Mouse (Mus musculus) yolk sac, embryonic 10.5 days (tissue): Measurements from ENCODE around the gene Tagap.
"Not testable (repeated sequence)": the region's sequence is repeated elsewhere in the genome, so short reads cannot be mapped to it uniquely, and the experiment has no call there.

Experiments
- DNase-seq: peaks from one replicate; pipeline ENCODE4 v3.0.0-alpha.2; 2017; ENCODE audit warnings: low spot score

The Tagap gene

DNA sequence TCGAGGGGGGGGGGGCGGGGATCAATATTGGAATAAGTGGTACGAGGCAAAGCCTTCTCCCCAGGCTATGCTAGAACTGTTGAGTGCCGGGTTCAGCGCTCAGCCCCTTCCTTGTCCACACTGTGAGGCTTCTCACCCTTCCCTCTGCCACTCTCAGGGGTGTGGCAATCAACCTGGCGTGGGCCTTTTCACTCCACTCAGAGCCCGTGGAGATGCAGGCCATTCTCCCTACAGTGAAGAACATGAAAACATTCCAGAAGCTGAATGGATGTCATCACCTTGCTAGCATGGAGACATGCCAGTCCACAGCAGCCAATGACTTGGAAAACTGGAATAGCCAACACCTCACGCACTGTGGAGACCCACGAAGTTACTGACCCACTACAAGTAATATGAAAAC lies 10.0 kb upstream of the Tagap start:
- no peak for DNase-seq

DNA sequence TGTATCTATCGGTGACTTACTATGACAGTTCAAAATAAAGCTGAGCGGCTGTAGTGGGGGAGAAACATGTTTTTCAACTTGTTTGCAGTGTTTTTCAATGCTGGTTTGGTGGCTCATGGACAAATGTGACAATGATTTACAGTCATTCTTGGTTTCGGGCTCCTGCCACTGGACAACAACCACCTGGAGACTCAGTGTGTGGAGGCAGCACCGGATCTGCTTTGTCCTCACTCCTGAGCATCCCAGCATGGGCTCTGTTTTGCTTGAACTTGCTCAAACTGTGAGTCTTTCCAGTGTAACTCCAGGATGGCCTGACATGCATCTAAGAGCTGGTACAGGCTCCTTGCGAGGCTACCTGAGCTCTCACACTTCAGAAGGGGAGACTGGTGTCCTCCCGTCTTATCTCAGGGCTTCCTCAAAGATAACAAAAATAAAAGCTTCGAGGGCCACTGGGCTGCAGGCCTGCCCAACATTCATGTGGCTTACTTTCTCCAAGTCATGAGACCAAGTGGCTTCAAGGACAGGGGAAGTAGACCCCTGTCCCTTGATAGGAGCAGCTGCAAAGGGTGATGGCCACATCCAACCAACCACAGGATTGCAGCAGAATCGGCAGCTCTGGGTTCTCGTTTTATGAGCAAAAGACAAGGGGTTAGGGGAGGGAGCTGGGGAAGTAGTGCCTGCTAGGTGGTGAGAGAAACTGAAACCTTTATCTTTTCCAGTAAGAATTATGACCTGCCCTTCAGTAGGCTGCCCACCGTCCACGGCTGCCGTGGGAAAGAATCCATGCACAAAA lies 8.8 kb upstream of the Tagap start:
- no peak for DNase-seq

DNA sequence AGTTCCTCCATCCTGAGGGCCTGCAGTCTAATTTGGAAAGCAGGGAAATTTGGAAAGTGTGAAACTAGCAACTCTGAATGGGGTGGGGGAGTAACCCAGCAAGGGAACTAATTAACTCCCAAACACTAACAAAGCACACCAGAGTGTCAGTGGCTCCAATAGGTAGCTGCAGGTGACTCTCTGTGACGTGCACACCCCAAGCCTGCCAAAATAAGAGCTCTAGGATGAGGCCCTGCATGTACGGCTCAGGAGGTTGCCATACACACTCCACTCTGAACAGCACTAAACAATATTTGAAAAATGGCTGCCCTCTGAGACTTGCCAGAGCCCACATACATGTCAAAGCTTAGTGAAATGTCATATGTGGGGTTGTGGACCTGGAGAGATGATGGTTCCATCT lies 7.4 kb upstream of the Tagap start:
- no peak for DNase-seq

GRCm38 (mm10) chr17:7919209-7919608 lies 6.6 kb upstream of the Tagap start:
- no peak for DNase-seq

DNA sequence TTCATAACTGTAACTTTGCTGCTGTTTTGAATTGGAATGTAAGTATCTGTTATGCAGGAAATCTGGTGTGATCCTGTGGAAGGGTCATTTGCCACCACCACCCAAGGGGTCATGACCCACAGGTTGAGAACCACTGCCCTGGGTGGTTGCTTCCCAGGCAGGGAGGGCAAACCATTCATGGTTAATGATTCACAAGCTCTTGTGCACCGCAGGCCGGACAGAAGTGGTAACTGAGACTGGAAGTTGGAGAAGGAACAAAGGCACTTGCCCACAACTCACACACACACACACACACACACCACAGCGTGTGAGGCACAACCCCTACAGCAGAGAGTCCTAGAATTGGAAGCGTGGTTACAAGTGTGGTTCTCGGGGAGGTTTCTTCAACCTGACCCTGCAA lies 3.2 kb upstream of the Tagap start:
- DNase-seq = peak; percentile 24

GRCm38 (mm10) chr17:7924185-7924725 lies 1.5 kb upstream of the Tagap start:
- DNase-seq = no peak

DNA sequence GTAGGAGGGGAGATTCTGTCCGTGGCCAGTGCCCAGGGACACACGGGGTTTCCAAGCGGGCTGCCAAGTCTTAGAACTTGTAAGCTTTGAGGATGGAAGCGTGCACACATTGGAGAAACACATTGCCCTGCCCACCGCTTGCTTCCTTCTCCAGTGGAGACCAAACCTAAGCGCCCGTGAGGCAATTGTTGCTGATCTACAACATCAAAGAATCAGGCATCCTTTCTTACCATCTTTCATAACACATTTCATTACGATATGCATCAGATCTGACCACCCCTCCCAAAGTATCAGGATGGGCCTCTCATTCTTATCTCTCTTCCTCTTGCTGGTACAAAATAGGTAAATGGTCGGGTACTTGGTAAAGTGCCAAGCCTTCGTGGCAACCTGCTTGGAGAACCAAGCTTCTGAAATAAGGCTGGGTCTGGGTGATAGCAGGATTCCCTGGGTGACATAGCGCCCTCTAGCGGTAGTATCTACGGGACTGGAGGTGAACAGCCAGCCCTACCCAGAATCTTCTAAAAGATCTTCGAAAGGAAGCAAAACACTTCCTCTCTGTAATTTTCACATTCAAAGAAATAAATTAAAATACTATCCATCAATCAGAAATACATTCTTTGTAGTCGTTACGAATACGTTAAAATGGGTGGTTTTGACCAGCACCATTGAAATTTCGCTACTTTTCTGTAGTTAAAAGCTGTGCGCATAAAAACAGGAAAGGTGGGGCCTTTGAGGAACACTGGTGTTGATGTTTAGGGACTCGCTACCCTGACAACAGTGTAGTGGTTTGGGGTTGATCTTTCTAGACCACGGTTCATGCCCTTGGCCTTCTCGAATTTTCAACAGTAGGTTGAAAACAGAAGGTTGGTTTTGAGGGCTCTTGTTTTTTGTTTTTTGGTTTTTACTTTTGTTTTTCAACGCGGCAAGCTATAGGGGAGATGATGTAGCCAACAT lies 2.1 kb downstream of the Tagap start:
- DNase-seq = no peak

DNA sequence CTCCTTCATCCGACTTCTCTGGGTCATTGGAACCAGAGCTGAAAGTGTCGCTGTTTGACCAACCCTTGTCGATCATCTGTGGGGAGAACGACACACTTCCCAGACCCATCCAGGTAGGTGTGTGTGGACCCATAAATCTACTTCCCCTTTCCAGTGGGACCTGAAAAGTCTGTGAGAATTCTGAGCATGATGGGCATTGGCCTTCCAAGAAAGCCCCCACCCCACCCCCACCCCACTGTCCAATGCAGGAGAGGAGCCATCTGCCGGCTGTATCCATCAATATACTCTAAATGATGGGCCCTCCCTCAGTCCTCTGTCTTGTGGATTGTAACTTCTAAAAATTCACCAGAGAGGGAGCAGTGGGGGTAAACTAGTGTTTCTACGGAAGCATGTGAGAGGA lies 2.9 kb downstream of the Tagap start:
- DNase-seq = no peak

GRCm38 (mm10) chr17:7929279-7929678 lies 3.5 kb downstream of the Tagap start:
- DNase-seq = no peak

GRCm38 (mm10) chr17:7931096-7931990 lies 5.5 kb downstream of the Tagap start:
- DNase-seq = no peak

DNA sequence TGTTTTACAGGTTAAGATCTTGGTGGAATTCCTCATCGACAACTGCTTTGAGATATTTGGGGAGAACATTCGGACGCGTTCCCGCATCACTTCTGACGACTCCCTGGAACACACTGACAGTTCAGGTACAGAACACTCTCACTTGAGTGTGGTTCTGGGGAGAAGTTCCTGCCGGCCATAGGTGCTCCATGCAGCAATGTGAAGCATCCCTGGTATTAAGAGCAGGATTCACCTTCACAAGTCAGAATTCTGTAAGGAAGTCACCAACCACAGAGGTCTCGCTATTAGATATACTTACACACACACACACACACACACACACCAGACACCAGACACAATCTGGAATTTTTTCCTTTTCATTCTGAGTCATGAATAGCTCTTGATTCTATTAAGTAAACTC lies 6.3 kb downstream of the Tagap start:
- not testable (repeated sequence) for DNase-seq

DNA sequence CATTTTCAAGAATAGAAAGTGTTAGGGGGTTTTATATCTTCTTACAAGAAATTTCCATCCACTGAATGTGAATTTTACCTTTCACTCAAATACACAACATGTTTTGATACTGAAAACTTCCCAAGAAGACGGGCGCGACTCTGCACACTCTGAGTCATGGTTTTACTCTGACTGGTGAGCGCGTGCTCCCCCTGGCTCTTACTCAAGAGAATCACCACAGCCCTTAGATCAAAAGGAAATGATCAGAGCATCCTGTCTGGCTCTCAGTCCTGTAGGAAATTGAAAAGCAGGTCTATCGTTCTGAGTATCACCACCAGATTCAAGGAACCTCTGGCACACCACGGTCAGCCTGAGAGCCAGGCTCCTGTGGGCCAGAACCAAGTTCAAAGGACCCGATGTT lies 13.8 kb downstream of the Tagap start:
- DNase-seq = no peak

DNA sequence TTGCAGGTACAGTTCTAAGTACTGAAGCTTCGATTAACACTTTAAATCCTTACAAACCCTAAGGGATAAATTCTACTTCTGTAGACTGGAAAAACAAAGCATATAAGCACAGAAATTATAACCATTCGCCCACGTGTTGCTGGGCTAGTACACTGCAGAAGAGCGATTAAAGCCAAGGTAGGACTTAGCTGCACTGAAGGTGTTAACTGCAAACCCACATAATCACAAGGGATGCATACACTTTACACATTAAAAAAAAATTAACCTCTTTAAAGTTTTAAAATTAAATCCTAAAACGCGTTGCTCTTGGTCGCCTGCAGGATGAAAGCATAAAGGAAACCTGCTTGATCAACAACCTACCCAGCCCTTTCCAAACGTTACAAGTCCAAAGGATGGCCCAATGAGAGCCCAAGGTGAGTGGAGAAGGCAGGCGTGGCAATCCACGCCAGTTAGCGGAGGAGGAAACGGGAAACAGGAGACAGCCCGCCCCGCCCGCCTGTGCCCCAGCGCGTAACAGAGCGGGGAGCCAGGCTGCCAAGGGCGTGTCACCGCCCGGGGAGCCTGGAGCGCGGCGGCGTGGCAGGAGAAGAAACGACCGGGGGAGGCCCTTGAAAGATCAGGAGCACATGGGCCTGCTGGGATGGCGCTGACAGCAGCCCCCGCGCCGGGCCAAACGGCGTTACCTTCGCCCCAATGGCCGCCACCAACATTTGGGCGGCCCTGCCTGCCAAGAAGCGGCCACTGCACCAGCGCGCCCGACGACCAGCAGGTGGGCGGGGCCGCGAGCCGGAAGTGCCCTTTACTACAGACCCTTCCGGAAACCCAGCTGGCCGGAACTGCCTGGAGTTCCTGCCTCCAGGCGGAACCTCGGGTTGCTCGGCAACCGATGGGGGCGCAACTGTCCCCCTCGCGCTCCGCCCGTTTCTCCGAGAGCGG lies 19.6 kb downstream of the Tagap start, which contains the start of gene Rsph3a:
Rsph3a (plus strand) TSS at position 498 of the 936 bp plus-strand sequence.
- DNase-seq = peak; percentile 92

GRCm38 (mm10) chr17:7946053-7946627 lies 20.3 kb downstream of the Tagap start:
- DNase-seq = not testable (repeated sequence)

DNA sequence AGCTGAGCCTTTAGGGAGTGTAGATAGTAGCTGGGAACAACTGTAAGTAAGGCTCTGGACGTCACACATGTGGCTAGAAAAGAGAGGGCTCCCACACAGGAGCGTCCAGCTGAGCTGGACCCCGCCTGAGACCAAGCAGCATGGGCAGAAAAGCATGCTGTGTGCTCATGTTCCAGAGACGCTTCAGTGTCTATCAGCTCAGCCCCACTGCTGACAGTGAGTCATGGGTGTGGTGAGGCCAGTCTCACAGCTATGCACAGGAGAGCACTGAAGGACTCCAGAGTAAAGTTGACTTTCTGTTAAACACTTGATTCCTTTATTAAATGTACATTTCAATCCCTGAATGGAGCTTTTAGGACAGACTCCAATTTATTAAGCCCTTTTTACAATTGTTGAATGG lies 25.5 kb downstream of the Tagap start:
- DNase-seq = not testable (repeated sequence)

DNA sequence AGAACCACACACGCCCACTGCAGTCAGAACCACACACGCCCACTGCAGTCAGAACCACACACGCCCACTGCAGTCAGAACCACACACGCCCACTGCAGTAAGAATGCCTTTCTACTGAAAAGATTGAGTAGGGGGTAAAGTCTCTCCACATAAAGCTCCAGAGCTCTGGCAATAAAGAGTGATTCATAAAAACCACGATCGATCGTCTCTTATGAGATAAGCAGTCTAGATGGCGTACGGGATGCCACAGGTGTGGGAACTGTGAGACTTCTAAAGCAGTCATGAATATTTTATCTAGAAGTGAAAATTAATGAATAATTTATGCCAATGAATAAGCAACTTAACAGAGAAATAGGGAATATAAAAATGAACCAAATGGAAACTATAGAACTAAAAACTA lies 31.4 kb downstream of the Tagap start:
- DNase-seq = not testable (repeated sequence)

DNA sequence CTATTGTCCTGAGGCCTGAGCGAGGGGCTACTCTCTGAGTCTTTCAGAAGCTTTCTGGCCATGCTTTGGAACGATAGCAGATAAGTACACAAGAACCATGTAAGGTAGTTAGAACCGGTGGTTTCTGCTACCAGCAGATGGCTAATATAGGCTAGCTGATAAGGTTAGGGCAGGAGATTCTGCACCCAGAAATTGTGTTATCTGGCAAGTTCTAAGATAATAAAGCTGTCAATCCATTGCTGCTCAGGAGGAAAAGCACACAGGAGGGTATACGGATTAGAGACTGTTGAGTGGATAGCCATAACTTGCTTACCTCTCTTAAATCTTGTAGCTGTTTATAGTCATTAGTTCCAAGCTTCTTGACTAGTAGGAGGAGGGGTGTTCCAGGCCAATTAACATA lies 37.5 kb downstream of the Tagap start:
- DNase-seq = not testable (repeated sequence)

DNA sequence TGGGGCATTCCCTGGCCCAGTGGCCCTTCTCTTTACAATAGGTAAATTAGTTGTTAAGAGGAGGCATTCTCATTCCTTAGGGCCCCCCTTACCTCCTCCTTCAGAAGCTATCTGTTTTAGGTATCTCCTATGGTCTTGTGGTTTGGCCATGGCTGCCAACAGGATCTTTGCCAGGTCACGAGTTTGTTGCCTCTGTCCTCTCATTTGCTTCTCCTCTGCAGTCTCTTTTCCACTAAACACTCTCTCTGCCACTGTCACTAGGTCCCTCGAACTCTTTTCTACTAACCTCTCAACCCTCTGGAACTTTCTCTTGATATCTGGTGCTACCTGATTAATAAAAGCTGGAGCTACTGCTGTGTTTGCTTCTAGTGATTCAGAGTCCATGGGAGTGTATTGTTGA lies 38.6 kb downstream of the Tagap start:
- not testable (repeated sequence) for DNase-seq

DNA sequence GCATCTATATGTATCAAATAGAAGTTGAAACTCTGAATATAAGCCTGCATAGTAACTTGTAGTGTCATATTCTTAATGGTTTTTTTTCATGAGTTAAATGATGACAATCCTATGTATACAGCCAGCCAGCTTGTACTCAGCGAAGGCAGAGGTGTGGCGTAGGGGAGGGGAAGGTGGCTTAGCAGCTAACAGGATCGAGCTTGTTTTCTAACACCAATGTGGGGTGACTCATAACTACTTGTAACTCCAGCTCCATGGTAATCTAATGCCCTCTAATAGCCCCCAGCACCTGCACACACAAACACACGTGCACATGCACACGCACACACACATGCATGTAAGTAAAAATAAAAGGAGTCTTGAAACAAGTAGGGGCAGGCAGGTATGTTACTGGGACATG lies 42.7 kb downstream of the Tagap start:
- not testable (repeated sequence) for DNase-seq

GRCm38 (mm10) chr17:7969782-7970181 lies 44.0 kb downstream of the Tagap start:
- DNase-seq = not testable (repeated sequence)
